Mouse (Mus musculus): ENCODE measurements at regions not wholly inside any gene's neighbourhood (a gene's known extent, or its start where the extent isn't known, plus 50 kb on each side); places are given as distances from the start of the nearest gene placed in this dataset.

GRCm38 (mm10) chr10:30085059-30085458 lies 115.3 kb downstream of the Cenpw start:
- DNase-seq (ENCODE audit: extremely low read depth) = no peak
- no peak overlapping the region for H3K27ac ChIP-seq (ENCODE audit: insufficient read depth, low read depth)
- H3K4me1 ChIP-seq (ENCODE audit: control insufficient read depth in 1 of 2, insufficient read depth in 2 of 2) = no peaks in the 10 kb centered on the region
- no peak overlapping the region for H3K9ac ChIP-seq (ENCODE audit: insufficient read depth, low read depth)
- H3K4me3 ChIP-seq (replicated peaks in 1 of 3; ENCODE audit: low read depth in 2 of 3, low read length in 2 of 3, poor library complexity in 1 of 3) = no peak overlapping the region
- H3K36me3 ChIP-seq (replicated peaks in 1 of 2; ENCODE audit: control insufficient read depth in 1 of 2, insufficient read depth in 1 of 2, low read length in 1 of 2) = no peaks in the 10 kb centered on the region
- H3K27me3 ChIP-seq (replicated peaks) = no peaks in the 10 kb centered on the region
- H3K9me3 ChIP-seq (replicated peaks; ENCODE audit: low read length) = no peaks in the 10 kb centered on the region
- in situ Hi-C loops (cut with MboI; ENCODE audit: low pct_ligation_motif_present, low pct_unique_long_range_greater_than_20kb, low sequenced_read_pairs) = no loop called here
- TF ChIP-seq USF2 (conservative IDR thresholded peaks at IDR 0.05; ENCODE audit: low read depth, low read length) = no peak
- no peak for TF ChIP-seq RCOR1 (conservative IDR thresholded peaks at IDR 0.05; ENCODE audit: low read depth, low read length)
- no peak for TF ChIP-seq JUND (conservative IDR thresholded peaks at IDR 0.05; ENCODE audit: low read depth, low read length)
- TF ChIP-seq ZMIZ1 (IDR thresholded peaks at IDR 0.05; ENCODE audit: low read depth, low read length) = no peak
- no peak for TF ChIP-seq SIN3A (IDR thresholded peaks at IDR 0.05; ENCODE audit: low read length)
- no peak for TF ChIP-seq MAX (IDR thresholded peaks at IDR 0.05; ENCODE audit: low read length)
- H3K79me2 ChIP-seq (replicated peaks; ENCODE audit: control insufficient read depth, extremely low read depth, insufficient read depth, poor library complexity, severe bottlenecking) = no peaks in the 10 kb centered on the region
- dilution Hi-C loops (cut with MboI; ENCODE audit: extremely low pct_ligation_motif_present, extremely low pct_unique_long_range_greater_than_20kb, low sequenced_read_pairs) = no loop called here
- no peak overlapping the region for H3K4me2 ChIP-seq (ENCODE audit: insufficient read depth, low read depth, poor library complexity, severe bottlenecking)

GRCm38 (mm10) chr10:30066692-30067091 lies 133.7 kb downstream of the Cenpw start:
- in situ Hi-C loops (cut with MboI; ENCODE audit: low pct_ligation_motif_present, low pct_unique_long_range_greater_than_20kb, low sequenced_read_pairs) = no loop called here
- no peak for TF ChIP-seq RAD21 (IDR thresholded peaks at IDR 0.05; ENCODE audit: low read depth, low read length)
- no peak for TF ChIP-seq ELF1 (IDR thresholded peaks at IDR 0.05; ENCODE audit: low read depth, low read length)
- TF ChIP-seq NELFE (IDR thresholded peaks at IDR 0.05; ENCODE audit: low read depth, low read length) = no peak
- TF ChIP-seq HCFC1 (IDR thresholded peaks at IDR 0.05; ENCODE audit: low read depth, low read length) = no peak
- no peak for TF ChIP-seq CHD2 (IDR thresholded peaks at IDR 0.05; ENCODE audit: low read length)
- TF ChIP-seq IRF4 (IDR thresholded peaks at IDR 0.05; ENCODE audit: low read depth, low read length) = no peak
- no peak for TF ChIP-seq MAX (IDR thresholded peaks at IDR 0.05; ENCODE audit: low read length)
- TF ChIP-seq KAT2A (IDR thresholded peaks at IDR 0.05; ENCODE audit: insufficient replicate concordance, low read length) = no peak
- no peak for TF ChIP-seq NRF1 (IDR thresholded peaks at IDR 0.05; ENCODE audit: low read depth, low read length)
- TF ChIP-seq POLR2A (IDR thresholded peaks at IDR 0.05; ENCODE audit: low read depth, low read length) = no peak
- no peak for TF ChIP-seq USF2 (conservative IDR thresholded peaks at IDR 0.05; ENCODE audit: low read depth, low read length)
- no peak for TF ChIP-seq ZKSCAN1 (IDR thresholded peaks at IDR 0.05; ENCODE audit: borderline replicate concordance, low read depth, low read length)
- TF ChIP-seq RCOR1 (conservative IDR thresholded peaks at IDR 0.05; ENCODE audit: low read depth, low read length) = no peak
- no peak for TF ChIP-seq CTCF (conservative IDR thresholded peaks at IDR 0.05 in 1 of 2, IDR thresholded peaks at IDR 0.05 in 1 of 2; ENCODE audit: low read depth in 2 of 2, low read length in 2 of 2)
- no peak for TF ChIP-seq MXI1 (IDR thresholded peaks at IDR 0.05; ENCODE audit: low read depth, low read length)
- TF ChIP-seq ETS1 (conservative IDR thresholded peaks at IDR 0.05; ENCODE audit: low read depth, low read length) = no peak
- no peak for TF ChIP-seq TBP (conservative IDR thresholded peaks at IDR 0.05; ENCODE audit: low read depth, low read length)
- H3K27ac ChIP-seq (ENCODE audit: insufficient read depth, low read depth) = no peak overlapping the region
- H3K4me3 ChIP-seq (replicated peaks in 1 of 3; ENCODE audit: low read depth in 2 of 3, low read length in 2 of 3, poor library complexity in 1 of 3) = no peak overlapping the region
- H3K36me3 ChIP-seq (replicated peaks in 1 of 2; ENCODE audit: control insufficient read depth in 1 of 2, insufficient read depth in 1 of 2, low read length in 1 of 2) = no peaks in the 10 kb centered on the region
- no peak for DNase-seq (ENCODE audit: extremely low read depth)
- no peaks in the 10 kb centered on the region for H3K79me2 ChIP-seq (replicated peaks; ENCODE audit: control insufficient read depth, extremely low read depth, insufficient read depth, poor library complexity, severe bottlenecking)
- H3K9me3 ChIP-seq (replicated peaks; ENCODE audit: low read length) = no peaks in the 10 kb centered on the region
- no peaks in the 10 kb centered on the region for H3K4me1 ChIP-seq (ENCODE audit: control insufficient read depth in 1 of 2, insufficient read depth in 2 of 2)
- H3K4me2 ChIP-seq (ENCODE audit: insufficient read depth, low read depth, poor library complexity, severe bottlenecking) = no peak overlapping the region
- H3K27me3 ChIP-seq (replicated peaks) = no peaks in the 10 kb centered on the region
- dilution Hi-C loops (cut with MboI; ENCODE audit: extremely low pct_ligation_motif_present, extremely low pct_unique_long_range_greater_than_20kb, low sequenced_read_pairs) = no loop called here
- no peak overlapping the region for H3K9ac ChIP-seq (ENCODE audit: insufficient read depth, low read depth)

All from CH12.LX (cell line).